Mouse (Mus musculus) mouse trophoblast stem cell (cell line): ENCODE results near the gene Sla2.
"Not testable (repeated sequence)": the region's sequence is repeated elsewhere in the genome, so short reads cannot be mapped to it uniquely, and the experiment has no call there.

Experiments used
- in situ Hi-C, 2 experiments: fragments of 300-500 bp; cut with MseI, MboI; formaldehyde crosslinking; loops; 2 replicates in 1 of 2; 3 replicates in 1 of 2; pipeline ENCODE4 v1.15.1; 2025

Sla2 gene

DNA sequence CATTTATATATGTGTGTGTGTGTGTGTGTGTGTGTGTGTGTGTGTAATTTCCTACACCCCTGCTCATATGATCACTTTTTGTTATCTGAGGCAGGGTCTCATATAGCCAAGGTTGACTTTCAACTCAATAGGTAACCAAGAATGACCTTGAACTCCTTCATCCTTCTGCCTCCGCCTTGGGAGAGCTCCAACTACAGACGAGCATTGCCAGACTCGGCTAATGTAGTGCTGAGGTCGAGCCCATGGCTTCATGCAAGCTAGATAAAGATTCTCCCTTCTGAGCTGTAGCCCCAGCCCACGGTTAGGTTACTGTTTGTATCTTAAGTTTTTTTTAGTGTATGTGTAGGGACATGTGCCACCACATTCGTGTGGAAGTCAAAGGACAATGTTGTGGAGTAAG, 14.9 kb upstream of the Sla2 start:
- in situ Hi-C loops, result loop anchor here in 1 of 2 experiments (10.0 kb wide), 1 partner anchor 133 kb away; no protein-coding TSS in a partner anchor

DNA sequence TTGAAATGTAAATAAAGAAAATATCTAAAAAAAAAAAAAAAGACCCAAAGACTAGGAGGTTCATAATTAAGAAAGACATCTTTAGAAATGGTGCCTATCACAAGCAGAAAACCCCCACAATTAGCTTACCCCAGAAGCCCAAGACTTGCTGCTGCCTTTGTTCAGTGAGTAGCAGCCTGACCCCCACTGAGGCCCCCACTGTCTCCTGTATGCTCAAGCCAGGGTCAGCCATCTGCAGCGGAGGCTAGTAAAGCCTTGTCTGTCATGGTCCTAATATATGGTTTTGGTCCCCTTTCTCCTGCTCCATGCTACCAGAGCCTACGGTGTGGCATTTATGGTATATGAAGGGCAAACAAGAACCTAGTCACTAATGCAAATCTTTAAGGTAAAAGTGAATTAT, 14.4 kb upstream of the Sla2 start:
- in situ Hi-C loops, result loop anchor here in 1 of 2 experiments (10.0 kb wide), 1 partner anchor 133 kb away; no protein-coding TSS in a partner anchor

DNA sequence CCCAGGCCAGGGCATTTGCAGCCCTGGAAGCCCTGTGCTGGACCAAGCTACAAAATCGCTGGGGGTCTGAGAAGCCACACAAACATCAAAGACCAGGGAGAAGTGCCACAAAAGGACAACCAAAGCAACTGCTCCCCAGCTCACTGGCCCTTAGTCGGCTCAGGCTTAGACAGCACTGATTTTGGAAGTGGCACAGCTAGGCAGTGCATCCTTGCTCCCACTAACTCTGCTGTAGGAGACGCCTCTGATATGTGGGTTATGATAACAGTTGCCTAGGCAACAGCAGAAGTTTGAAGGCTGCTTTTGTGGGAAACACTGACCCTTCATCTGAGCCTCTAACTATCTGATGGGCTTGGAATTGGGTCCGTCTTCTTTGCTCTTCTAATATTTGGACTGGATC, 12.2 kb upstream of the Sla2 start:
- in situ Hi-C loops, result no loop called here

- in situ Hi-C loops, result no loop called here
These were observed 11.4 kb upstream of the Sla2 start for GRCm38 (mm10) chr2:156898374-156898773.

GRCm38 (mm10) chr2:156897034-156897433, 10.0 kb upstream of the Sla2 start:
- in situ Hi-C loops, result no loop called here

DNA sequence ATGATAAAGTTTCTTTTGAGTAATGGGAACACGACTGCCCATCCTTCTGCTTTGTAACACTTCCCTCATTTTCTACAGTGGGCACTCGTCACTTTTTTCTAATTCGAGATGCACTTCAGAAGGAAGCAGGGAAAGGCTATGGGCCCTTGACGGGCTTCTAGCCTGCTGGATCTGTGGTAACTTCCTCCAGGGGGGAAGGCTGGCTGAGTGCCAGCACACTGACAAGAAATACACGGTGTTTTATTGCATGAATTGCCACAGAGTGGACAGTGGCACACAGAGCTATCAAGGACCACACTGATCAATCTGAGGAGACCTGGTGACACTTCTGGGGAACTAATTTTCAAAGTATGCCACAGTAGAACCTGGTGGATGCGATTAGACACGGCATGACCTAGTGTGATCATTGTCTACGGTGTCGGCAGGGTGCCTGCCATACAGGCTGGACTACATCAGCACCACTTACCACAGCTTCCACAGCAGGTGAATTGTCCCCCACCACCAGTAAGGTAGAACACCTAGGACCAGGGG, 9.5 kb upstream of the Sla2 start:
- in situ Hi-C loops, result no loop called here

DNA sequence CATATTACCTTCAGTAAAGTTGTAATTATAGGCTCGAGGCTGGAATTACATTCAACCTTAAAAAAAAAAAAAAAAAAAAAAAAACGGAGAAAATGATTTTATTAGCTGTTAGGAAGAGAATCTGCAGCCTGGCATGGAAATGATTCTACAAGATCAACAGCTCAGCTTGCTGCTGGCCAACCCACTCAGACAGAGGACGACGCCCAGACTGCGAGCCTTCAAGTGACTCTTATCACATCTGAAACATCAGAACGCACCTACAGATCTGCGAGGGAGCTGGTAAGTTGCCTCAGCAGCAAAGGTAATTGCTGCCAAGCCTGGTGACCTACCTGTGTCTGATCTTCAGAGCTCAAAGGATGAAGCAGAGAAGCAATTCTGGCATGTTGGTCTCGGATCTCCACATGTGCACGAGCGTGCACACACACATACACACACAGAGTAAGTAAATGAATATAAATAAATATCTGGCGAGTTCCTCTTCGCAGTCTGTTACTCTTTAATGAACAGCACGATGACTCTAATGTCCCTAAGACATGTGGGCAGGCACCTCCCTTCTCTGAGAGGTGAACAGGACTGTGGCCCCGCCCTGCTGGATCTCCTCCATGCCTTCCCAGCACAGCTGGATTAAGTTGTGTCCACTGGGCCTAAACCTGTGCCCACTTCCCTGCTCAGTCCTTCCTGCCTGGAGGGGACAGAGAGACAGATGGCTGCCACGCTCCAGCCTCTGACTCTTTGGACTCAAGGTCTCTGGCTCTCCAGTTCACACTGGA, 7.7 kb upstream of the Sla2 start:
- in situ Hi-C loops, result no loop called here

DNA sequence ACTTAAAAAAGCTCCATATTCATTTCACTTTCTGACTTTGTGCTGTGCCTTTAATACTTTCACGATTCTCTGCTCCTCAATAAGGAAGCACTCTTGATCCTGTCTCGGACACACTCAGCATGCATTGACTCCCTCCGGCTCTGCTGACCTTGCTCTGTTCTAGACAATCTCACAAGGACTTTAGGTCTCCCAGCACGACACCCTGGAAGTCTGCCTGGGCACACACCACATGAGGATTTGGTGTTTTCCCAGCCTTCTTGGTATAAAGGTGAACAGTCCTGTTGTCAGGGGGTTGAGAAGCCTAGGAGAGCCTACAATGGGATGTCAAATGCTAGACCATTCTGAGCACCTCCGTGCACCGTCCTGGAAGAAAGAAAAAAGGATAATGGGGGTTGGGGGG, 5.8 kb upstream of the Sla2 start:
- in situ Hi-C loops, result no loop called here

GRCm38 (mm10) chr2:156892240-156892639, 5.2 kb upstream of the Sla2 start:
- in situ Hi-C loops, result no loop called here

GRCm38 (mm10) chr2:156888490-156888889, 1.5 kb upstream of the Sla2 start:
- in situ Hi-C loops, result no loop called here

- in situ Hi-C loops, result no loop called here
These were observed 834 bp downstream of the Sla2 start for GRCm38 (mm10) chr2:156886084-156886631.

DNA sequence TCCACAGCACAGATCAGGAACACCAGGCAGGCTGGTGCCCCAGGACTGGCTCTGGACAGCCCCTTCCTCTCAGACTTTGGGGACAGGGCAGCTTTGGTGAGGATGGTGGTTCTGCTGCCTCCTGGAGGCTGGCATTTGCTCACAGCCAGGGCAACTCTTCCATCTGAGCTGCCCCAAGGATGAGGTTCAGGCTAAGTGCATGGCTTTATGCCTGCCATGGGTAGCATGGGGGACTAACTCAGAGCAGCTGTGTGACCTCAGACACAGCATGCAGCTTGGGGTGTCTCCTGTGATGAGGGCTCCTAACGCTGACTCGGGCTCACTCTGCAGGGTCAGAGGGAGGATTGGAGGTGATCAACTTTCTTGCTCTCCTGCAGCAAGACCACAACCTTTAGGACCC, 1.3 kb downstream of the Sla2 start:
- in situ Hi-C loops, result not testable (repeated sequence)

- in situ Hi-C loops, result no loop called here
These were observed 2.4 kb downstream of the Sla2 start for GRCm38 (mm10) chr2:156884396-156885211.

GRCm38 (mm10) chr2:156882431-156883001, 4.5 kb downstream of the Sla2 start:
- in situ Hi-C loops, result no loop called here

GRCm38 (mm10) chr2:156879541-156879940, 7.5 kb downstream of the Sla2 start:
- in situ Hi-C loops, result no loop called here

DNA sequence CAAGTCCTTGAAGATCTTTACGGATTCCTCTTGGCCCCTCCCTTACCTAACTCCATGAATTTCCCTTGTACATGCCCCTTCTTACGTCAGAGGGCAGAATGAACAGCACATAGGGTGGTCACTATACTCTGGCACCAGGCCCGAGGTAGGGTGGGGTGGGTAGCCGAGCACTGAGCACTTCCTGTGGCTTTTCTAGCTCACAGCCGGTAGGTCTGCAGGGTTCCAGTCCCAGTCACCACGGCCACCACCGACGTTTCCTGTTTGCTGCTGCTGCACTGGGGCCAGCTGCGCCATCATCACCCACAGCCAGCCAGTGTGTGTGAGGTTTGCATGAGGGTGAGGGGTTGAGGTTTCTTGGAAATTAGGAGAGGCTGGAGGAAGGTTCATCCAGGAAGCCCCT, 9.3 kb downstream of the Sla2 start:
- in situ Hi-C loops, result no loop called here

DNA sequence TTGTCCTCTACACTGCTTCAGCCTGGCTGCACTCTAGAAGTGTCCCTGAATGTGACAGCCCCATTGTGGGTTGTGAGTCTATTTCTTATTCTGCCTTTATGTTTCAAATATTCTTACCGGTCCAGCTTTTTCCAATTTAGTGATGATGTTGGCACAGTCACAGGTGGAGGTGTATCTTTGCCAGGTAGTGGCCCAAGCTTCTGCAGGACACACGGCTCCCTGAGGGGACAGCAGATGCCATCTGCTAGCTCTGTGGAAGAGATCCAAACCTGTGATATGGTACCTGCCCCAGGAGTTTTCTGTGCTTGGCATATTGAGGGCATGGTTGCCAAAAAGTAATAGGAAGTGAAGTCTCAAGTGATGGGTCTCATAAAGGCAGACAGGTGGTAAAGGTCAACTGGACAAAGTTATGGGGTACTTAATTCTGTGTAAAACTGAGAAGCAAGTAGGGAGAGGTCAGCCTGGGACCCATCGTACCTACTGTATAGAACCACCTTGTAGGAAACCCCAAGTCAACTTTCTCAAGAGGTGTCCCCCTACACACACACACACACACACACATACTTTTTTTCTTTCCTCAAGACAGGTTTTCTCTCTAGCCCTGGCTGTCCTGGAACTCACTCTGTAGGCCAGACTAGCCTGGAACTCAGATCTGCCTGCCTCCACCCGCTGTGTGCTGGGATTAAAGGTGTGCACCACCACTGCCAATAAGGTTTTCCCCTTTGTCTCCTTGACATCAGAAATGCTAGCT, 12.1 kb downstream of the Sla2 start:
- in situ Hi-C loops, result no loop called here

- in situ Hi-C loops, result no loop called here
These were observed 12.8 kb downstream of the Sla2 start for GRCm38 (mm10) chr2:156874047-156874759.

DNA sequence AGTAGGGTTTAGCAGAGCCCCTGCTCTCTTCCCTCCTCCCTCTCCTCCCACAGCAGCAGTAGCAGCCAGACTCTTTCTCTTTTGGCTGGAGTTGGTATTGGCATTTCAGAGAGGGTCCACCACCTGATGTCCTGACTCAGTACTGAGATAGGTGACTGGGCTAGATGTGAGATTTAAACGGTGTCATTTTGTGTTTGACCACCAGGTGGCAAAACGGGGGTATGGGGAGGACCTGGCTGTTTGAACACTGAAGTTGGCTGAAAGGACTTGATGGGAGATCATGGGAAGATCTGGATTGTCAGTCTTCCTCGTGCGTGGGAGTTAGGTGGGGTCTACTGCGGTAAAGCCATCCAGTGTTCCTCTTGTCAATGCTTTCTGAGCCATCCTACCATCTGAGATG, 13.4 kb downstream of the Sla2 start:
- in situ Hi-C loops, result no loop called here

GRCm38 (mm10) chr2:156870519-156870918, 16.5 kb downstream of the Sla2 start:
- in situ Hi-C loops, result no loop called here

DNA sequence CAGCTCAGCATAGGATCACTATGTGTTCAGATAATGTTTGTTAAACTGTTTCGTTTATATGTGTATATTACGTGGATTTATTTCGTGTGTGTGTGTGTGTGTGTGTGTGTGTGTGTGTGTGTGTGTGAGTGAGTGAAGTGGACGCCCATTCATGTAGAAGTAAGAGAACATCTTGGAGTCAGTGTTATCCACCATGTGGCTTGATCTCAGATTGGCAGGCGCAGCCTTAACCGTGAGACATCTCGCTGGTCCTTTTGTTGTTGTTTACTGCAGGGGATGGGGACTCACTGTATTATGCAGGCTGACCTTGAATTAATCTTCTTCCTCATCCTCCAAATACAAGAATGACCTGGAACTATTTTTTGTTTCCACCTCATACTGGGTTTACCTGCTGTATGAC, 17.4 kb downstream of the Sla2 start:
- in situ Hi-C loops, result no loop called here
